Mouse (Mus musculus) stomach, postnatal 0 days (tissue): Measurements from ENCODE around the gene Ces5a.
"Not testable (repeated sequence)": the region's sequence is repeated elsewhere in the genome, so short reads cannot be mapped to it uniquely, and the experiment has no call there.

ENCODE experiments used
- CTCF ChIP-seq: IDR thresholded peaks from 2 replicates; pipeline ENCODE4 v1.5.1; 2016; ENCODE audit warnings: antibody characterized with exemption, low read depth, mild to moderate bottlenecking, moderate library complexity
- EP300 ChIP-seq: optimal IDR thresholded peaks from 2 replicates; pipeline ENCODE3; 2016; ENCODE audit warnings: antibody characterized with exemption

DNA sequence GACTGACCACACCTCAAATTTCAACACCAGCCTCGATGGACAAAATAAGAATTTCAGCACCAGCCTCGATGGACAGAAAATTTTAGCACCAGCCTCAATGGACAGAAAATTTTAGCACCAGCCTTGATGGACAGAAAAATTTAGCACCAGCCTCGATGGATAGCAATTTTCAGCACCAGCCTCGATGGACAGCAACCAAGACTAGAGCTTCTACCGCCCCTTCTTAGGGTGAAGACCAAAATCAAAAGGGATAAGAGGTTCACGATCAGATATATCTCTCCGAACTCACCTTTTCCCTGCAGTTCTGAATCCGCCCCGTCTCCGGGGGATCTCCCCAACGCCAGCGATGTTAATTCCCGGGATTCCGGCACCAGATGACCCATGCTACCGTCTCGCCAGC is 65.9 kb downstream of the Ces5a start:
- TF ChIP-seq CTCF, EP300: not testable (repeated sequence)
